Mouse (Mus musculus) kidney, adult 2 months (tissue): ENCODE data around the gene Lhfp. TPM values are rescaled to one million over a fixed set of nuclear protein-coding genes. Genes with fewer than 3 reads are reported as not detected.
"Not testable (repeated sequence)": the region's sequence is repeated elsewhere in the genome, so short reads cannot be mapped to it uniquely, and the experiment has no call there.

Experiments used
- DNase-seq: peaks from one replicate; pipeline ENCODE4 v3.0.0; 2021
- H3K27ac ChIP-seq: fragments of 200-500 bp; 2 replicates; pipeline ENCODE4 v1.5.1; 2012; ENCODE audit warnings: low read depth, low read length, control low read depth, inconsistent platforms; ENCODE audit not compliant: insufficient read depth
- H3K27me3 ChIP-seq: fragments of 200-500 bp; replicated peaks from 2 replicates; pipeline ENCODE4 v1.6.1; 2012; ENCODE audit warnings: mild to moderate bottlenecking, moderate library complexity, low read length, inconsistent platforms; ENCODE audit not compliant: control insufficient read depth, insufficient read depth
- H3K36me3 ChIP-seq: fragments of 200-500 bp; 2 replicates; pipeline ENCODE4 v1.6.1; 2012; ENCODE audit warnings: mild to moderate bottlenecking, moderate library complexity, low read length, inconsistent platforms; ENCODE audit not compliant: control insufficient read depth, insufficient read depth
- H3K4me1 ChIP-seq: fragments of 200-500 bp; 2 replicates; pipeline ENCODE4 v1.6.1; 2011; ENCODE audit warnings: low read length; ENCODE audit not compliant: control insufficient read depth, insufficient read depth
- H3K4me3 ChIP-seq: fragments of 200-500 bp; 2 replicates; pipeline ENCODE4 v1.5.1; 2011; ENCODE audit warnings: mild to moderate bottlenecking, low read depth, low read length, control low read depth; ENCODE audit not compliant: insufficient read depth
- CTCF ChIP-seq: fragments of 200-500 bp; conservative IDR thresholded peaks from 2 replicates; pipeline ENCODE4 v1.5.1; 2011; ENCODE audit warnings: low read depth, mild to moderate bottlenecking, control low read depth, low read length, moderate library complexity, mixed read lengths; ENCODE audit not compliant: insufficient read depth, insufficient read length
- POLR2A ChIP-seq: fragments of 200-500 bp; IDR thresholded peaks from one replicate; pipeline ENCODE4 v1.6.1; 2011; ENCODE audit warnings: low read depth, low read length, control low read depth
- WGBS: fragments of 180-500 bp; shearing (Covaris S2); methylation state at CpG from one replicate; pipeline ENCODE4 v1.1.7; 2018; 5-methylcytosine and 5-hydroxymethylcytosine counted together
- polyA plus RNA-seq: library from polyadenylated mRNA; depleted of rRNA; stranded (reverse); fragments of >200 nt; gene quantifications from 2 replicates; pipeline ENCODE4 v1.2.3, GENCODE M21; 2012

The Lhfp gene
- polyA plus RNA-seq, 1 experiment, result 47.7 TPM

DNA sequence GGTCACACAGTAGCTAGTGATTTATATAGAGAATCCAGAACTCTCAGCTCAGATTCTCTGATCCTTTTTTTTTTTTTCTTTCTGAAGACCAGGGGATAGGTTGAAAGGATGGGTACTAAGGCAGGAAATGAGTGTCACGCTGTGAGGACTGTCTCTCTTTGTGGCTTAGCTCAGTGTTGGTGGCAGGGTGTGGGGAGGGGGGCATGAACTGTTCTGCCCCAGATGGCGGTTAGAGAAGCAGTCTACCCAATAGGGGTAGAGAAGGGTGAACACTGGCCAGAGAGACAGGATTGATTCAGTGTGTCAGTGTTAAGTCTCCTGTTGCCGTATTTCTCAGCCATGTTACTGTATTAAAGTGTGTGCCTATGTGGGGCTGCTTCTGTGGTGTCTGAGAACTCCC lies 189.2 kb downstream of the Lhfp start:
- H3K27ac ChIP-seq, result no peak overlapping the region
- no peak for TF ChIP-seq CTCF
- no peak for TF ChIP-seq POLR2A
- no peaks in the 10 kb centered on the region for H3K4me1 ChIP-seq
- no peak overlapping the region for H3K4me3 ChIP-seq
- no peaks in the 10 kb centered on the region for H3K36me3 ChIP-seq
- no peak for DNase-seq
- 75% methylated on average over 3 of the region's 3 CpGs for WGBS
- H3K27me3 ChIP-seq, result no peaks in the 10 kb centered on the region

- H3K4me1 ChIP-seq, result no peaks in the 10 kb centered on the region
- H3K36me3 ChIP-seq, result no peaks in the 10 kb centered on the region
- WGBS, result 65% methylated on average over 3 of the region's 3 CpGs
- TF ChIP-seq CTCF, result no peak
- TF ChIP-seq POLR2A, result no peak
- H3K4me3 ChIP-seq, result no peak overlapping the region
- no peak overlapping the region for H3K27ac ChIP-seq
- DNase-seq, result no peak
- no peaks in the 10 kb centered on the region for H3K27me3 ChIP-seq
Observed at GRCm38 (mm10) chr3:53231112-53231511, 189.8 kb downstream of the Lhfp start.

DNA sequence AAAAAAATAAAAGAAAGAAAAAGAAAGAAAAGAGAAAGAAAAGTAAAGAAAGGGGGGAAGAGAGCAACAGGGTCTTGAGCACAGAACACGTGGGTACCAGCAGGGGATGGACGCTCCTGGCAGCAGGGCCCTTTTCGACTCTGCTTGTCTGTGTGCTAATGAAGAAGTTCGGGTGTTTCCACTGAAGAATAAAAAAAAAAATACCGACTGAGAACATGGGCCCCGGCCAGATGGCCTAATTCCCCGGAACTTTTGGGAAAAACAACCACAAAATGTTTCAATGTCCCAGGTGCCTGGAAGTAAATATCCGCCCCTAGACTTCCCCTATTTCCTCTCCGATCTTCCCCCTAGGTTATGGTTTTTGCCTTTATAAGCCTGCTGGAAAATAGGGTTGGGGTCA lies 191.1 kb downstream of the Lhfp start:
- WGBS, result 82% methylated on average over 9 of the region's 9 CpGs
- not testable (repeated sequence) for H3K27me3 ChIP-seq, DNase-seq, H3K27ac ChIP-seq, H3K4me3 ChIP-seq, H3K36me3 ChIP-seq, H3K4me1 ChIP-seq

DNA sequence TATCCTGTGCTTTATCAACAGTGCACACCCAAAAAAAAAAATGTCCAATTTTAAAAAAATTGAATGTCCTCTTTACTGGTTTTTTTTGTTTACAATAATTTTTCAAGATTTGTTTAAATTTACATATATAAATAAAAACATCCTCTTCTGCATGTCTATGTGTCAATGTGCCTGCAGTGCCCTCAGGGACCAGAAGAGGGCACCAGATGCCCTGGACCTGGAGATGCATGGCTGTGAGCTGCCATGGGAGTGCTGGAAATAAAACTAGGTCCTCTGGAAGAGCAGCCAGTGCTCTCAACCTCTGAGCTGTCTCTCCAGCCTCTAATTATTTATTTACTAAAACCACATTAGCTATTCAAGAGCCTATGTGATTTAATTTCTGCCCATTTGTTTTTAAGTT lies 193.4 kb downstream of the Lhfp start:
- Histone ChIP-seq H3K4me1 (no peaks in the 10 kb centered on the region), H3K27me3 (no peaks in the 10 kb centered on the region), H3K36me3 (no peaks in the 10 kb centered on the region), H3K27ac (no peak overlapping the region), H3K4me3 (no peak overlapping the region)
- TF ChIP-seq CTCF (peak; percentile 29; the same call in 1 of the 2 replicates), POLR2A (no peak)
- no peak for DNase-seq

GRCm38 (mm10) chr3:53236471-53236870 lies 195.1 kb downstream of the Lhfp start:
- Histone ChIP-seq H3K36me3 (no peaks in the 10 kb centered on the region), H3K27ac (no peak overlapping the region), H3K4me1 (no peaks in the 10 kb centered on the region), H3K4me3 (no peak overlapping the region), H3K27me3 (no peaks in the 10 kb centered on the region)
- 87% methylated on average over 4 of the region's 4 CpGs for WGBS
- TF ChIP-seq CTCF, result no peak
- no peak for TF ChIP-seq POLR2A
- DNase-seq, result no peak

DNA sequence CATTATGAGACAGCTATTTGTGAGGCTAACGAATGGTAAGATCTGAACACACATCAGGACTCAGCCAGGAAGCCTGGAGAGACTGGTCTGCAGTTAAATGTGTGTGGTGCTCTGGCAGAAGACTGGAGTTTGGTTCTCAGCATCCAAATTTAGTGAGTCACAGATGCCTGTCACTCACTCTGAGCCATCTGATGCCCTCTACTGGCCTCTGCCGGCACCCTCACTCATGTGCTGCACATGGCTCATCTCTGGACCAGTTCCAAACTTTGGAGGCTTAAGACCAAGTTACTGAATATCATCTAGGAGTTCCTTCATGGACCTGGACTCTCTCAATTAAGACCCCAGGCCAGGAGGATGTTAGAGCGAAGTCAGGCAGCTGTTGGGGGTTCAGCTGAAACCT lies 198.8 kb downstream of the Lhfp start:
- Histone ChIP-seq H3K4me1 (no peaks in the 10 kb centered on the region), H3K36me3 (no peaks in the 10 kb centered on the region), H3K27me3 (no peaks in the 10 kb centered on the region), H3K27ac (no peak overlapping the region), H3K4me3 (no peak overlapping the region)
- no peak for DNase-seq
- 86% methylated on average over 3 of the region's 3 CpGs for WGBS
- TF ChIP-seq POLR2A, result no peak
- TF ChIP-seq CTCF, result 0 out of 2 replicates have a peak, but pooled peaks have one; percentile 2

DNA sequence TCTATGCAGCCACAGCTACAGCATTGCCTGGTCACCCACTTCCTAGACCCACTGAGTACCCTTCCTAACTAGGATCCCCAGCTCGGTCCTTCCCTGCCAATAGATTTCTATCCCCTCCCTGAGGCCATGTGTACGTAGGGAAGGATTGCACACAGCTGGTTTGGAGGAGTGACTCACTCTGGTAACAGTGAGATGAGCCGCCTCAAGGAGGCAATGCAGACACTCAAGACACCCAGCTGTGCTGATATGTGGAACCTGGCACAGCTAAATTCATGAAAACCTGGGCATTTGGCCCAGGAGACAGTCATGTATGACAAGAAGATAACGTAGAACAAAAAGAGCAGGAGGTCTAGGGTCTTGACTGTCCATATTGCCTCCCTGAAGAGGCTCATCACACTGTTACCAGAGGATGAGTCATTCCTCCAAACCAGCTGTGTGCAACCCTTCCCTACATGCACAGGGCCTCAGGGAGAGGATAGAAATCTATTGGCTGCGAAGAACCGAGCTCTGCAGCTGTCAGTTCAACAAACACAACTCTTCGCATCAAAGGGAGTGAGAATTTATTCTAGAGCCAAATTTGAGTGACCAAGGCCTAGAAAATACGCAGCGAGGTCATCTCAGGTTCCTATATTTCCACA lies 204.4 kb downstream of the Lhfp start:
- H3K4me3 ChIP-seq, result no peak overlapping the region
- no peak for DNase-seq
- H3K36me3 ChIP-seq, result no peaks in the 10 kb centered on the region
- no peaks in the 10 kb centered on the region for H3K4me1 ChIP-seq
- H3K27ac ChIP-seq, result no peak overlapping the region
- H3K27me3 ChIP-seq, result no peaks in the 10 kb centered on the region
- TF ChIP-seq CTCF, result no peak
- no peak for TF ChIP-seq POLR2A
- 88% methylated on average over 9 of the region's 9 CpGs for WGBS

DNA sequence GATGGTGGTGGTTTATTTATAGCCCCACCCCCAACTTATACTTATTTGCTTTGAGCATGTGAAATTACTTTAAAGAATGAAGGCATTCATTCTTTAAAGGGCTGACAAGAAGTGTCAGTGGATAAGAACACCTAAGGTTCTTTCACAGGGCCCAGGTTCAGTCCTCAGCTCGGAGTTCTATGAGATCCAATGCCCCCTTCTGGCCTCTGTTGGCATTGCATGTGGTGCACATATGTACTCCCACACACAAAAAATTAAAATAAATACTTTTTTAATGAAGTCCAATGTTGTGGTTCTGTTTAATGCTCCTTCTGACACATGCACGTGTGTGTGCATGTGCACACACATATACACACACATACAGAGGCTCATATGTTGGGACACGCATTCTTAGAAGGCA lies 205.8 kb downstream of the Lhfp start:
- Histone ChIP-seq H3K27ac (no peak overlapping the region), H3K27me3 (no peaks in the 10 kb centered on the region), H3K4me3 (no peak overlapping the region), H3K36me3 (no peaks in the 10 kb centered on the region), H3K4me1 (no peaks in the 10 kb centered on the region)
- 79% methylated on average over 3 of the region's 3 CpGs for WGBS
- DNase-seq, result peak; percentile 21
- peak; percentile 59 for TF ChIP-seq CTCF
- no peak for TF ChIP-seq POLR2A
